Mouse (Mus musculus) erythroblast, embryonic 14.5 days (primary cell): ENCODE results near the gene Dok5.

Experiments
- GATA1 ChIP-seq: IDR thresholded peaks from 2 replicates; pipeline ENCODE4 v1.6.1; 2012; ENCODE audit warnings: low read length, inconsistent platforms, mixed read lengths
- TAL1 ChIP-seq: IDR thresholded peaks from 3 replicates; pipeline ENCODE4 v1.6.1; 2012; ENCODE audit warnings: low read length, inconsistent platforms, mixed read lengths

DNA sequence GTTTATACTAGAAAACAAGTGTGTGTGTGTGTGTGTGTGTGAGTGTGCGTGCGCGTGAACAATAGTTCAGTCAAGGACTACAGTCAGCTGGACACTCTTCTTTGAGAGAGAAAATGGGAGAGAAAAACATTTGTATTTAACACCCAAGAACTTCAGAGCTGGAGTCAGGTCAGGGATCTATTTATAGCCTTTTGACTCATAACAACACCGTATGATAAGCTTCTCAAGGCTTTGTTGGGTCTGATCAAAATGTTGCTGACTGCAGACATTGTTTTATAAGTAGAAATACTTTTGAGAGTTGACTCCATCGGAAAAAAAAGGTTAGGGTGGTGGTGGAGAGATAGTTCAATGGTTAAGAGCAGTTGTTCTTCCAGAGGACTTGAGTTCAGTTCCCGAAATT is 120.7 kb downstream of the Dok5 start:
- TF ChIP-seq TAL1 = no peak
- TF ChIP-seq GATA1 = no peak
